Mouse (Mus musculus) T-cell, adult 2 months (primary cell): ENCODE results near the gene Gm13089.
"Not testable (repeated sequence)": the region's sequence is repeated elsewhere in the genome, so short reads cannot be mapped to it uniquely, and the experiment has no call there.

Experiments used
- DNase-seq: peaks from one replicate; pipeline ENCODE4 v3.0.0; 2022; ENCODE audit warnings: low spot score

Gene Gm13089

DNA sequence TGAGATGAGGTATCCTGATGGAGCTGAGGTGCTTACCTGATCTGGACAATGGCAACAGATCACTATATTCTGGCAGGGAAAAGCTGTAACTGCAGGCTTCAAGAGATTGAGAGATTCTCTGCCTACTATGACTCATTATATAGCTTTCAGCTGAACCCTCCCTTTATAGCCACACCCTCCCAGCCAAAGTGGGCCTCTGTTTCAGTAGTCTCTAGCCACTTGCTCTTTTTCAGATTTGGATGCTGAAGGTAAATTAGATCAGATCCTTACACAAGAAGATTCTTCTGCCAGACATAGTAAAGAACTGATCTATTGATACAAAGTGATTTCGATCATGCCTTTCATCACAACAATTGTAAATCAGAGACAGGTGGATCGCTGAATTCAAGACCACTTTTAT lies at the start of gene Gm13089:
Gene Gm13089, minus strand, starts transcription at position 101 of the 400 bp plus-strand sequence.
- DNase-seq = no peak

DNA sequence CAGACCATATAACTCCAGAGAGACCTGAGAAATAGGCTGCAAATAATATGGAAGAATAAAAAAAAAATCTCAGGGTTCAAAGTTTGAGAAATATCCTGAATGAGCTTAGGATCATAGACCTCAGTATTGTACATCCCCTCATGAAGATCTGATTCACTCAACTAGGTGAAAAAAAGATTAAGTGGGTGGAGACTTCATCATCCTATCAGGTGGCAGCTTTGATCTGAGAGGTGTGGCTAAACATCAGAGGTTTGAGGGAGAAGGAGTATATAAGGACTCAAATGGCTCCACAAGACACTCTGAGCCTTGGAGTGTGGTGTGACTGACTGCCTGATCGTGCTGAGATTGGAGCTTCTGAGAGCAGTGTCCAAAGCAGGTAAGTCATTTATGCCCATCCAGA lies 16.6 kb upstream of the Gm13089 start, which contains the start of gene Gm13078:
Gene Gm13078, plus strand, starts transcription at position 301 of the 400 bp plus-strand sequence.
- DNase-seq = no peak

GRCm38 (mm10) chr4:143657146-143657545 lies 45.4 kb downstream of the Gm13089 start, which contains the start of gene Gm13088:
TSS of gene Gm13088 (minus strand) at chr4:143657246.
- not testable (repeated sequence) for DNase-seq
